Mouse (Mus musculus) liver, embryonic 11.5 days (tissue): ENCODE results near the gene Use1. TPM values are rescaled to one million over a fixed set of nuclear protein-coding genes. Genes with fewer than 3 reads are reported as not detected.
"Not testable (repeated sequence)": the region's sequence is repeated elsewhere in the genome, so short reads cannot be mapped to it uniquely, and the experiment has no call there.

Experiments
- ATAC-seq: fragments of 200-750 bp; cut with Nextera tagmentation; replicated peaks from 2 replicates; pipeline ENCODE4 v1.8.0; 2017; ENCODE audit warnings: moderate number of reproducible peaks, mild to moderate bottlenecking, moderate TSS enrichment, moderate library complexity; ENCODE audit not compliant: low FRiP score
- DNase-seq: peaks from one replicate; pipeline ENCODE4 v3.0.0-alpha.2; 2017; ENCODE audit warnings: low spot score
- H3K27ac ChIP-seq: fragments of 300-500 bp; sonication (generic); 2 replicates; pipeline ENCODE4 v1.5.1; 2014; ENCODE audit warnings: mild to moderate bottlenecking, low read depth, low read length, control low read depth
- H3K27me3 ChIP-seq: fragments of 300-500 bp; sonication (generic); replicated peaks from 2 replicates; pipeline ENCODE4 v1.6.1; 2014; ENCODE audit warnings: low read length, mixed read lengths; ENCODE audit not compliant: control insufficient read depth, insufficient read depth
- H3K36me3 ChIP-seq: fragments of 300-500 bp; sonication (generic); 2 replicates; pipeline ENCODE4 v1.6.1; 2014; ENCODE audit warnings: mild to moderate bottlenecking, low read length, moderate library complexity, mixed read lengths; ENCODE audit not compliant: control insufficient read depth, insufficient read depth
- H3K4me1 ChIP-seq: fragments of 300-500 bp; sonication (generic); replicated peaks from 2 replicates; pipeline ENCODE4 v1.6.1; 2014; ENCODE audit warnings: low read length, mixed read lengths; ENCODE audit not compliant: control insufficient read depth, insufficient read depth
- H3K4me2 ChIP-seq: fragments of 300-500 bp; sonication (generic); 2 replicates; pipeline ENCODE4 v1.6.1; 2014; ENCODE audit warnings: mild to moderate bottlenecking, control low read depth, moderate library complexity
- H3K4me3 ChIP-seq: fragments of 300-500 bp; sonication (generic); 2 replicates; pipeline ENCODE4 v1.5.1; 2014; ENCODE audit warnings: low read depth, low read length, control low read depth
- H3K9ac ChIP-seq: fragments of 300-500 bp; sonication (generic); 2 replicates; pipeline ENCODE4 v1.6.1; 2014; ENCODE audit warnings: low read depth, low read length, control low read depth
- H3K9me3 ChIP-seq: fragments of 300-500 bp; sonication (generic); 2 replicates; pipeline ENCODE4 v1.6.1; 2016; ENCODE audit warnings: low read length, inconsistent platforms, mixed read lengths; ENCODE audit not compliant: control insufficient read depth
- WGBS: fragments of 180-500 bp; shearing (Covaris S2); extraction: QIAGEN DNeasy Blood & Tissue Kit; methylation state at CpG from one replicate; pipeline ENCODE4 v1.1.7; 2014; 5-methylcytosine and 5-hydroxymethylcytosine counted together
- polyA plus RNA-seq: library from polyadenylated mRNA; unstranded; fragments of >200 nt; fragmentation: Nextera tagmentation; extraction: Ambion mirVana; gene quantifications from 2 replicates; pipeline ENCODE4 v1.2.1, GENCODE M21; 2014

Use1 gene
- 86.9 and 97.8 TPM in 2 replicates for polyA plus RNA-seq

DNA sequence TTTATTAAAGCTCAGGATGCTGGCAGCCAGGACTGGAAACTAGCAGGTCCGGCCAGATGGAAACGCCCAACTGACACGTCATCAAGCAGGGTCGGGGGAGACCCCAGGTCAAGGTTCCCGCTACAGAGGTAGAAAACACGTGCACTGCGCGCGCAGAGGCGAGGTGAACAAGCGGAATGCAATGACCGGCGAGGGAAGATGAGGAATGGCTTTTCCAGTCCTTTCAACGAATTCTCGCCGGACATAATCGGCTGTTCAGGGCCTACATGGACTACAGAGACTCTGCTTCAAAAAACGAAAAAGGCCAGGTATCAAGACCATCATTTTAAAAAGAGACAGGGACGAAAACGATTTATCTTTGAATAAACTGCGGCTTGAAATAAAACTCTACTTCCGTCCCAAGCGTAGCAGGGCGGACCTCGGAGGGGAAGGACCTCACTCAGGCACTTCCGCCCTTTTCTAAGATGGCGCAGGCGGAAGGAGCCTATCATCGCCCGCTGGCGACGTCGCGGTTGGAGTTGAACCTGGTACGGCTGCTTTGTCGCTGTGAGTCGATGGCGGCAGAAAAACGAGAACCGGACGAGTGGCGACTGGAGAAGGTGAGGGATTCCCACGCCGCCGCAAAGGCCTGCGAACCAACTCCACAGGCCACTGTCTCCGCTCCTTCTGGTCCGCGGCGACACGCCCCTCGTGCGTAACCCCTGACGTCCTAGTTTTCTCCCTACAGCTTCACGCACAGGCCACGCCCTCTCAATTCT lies at the start of gene Use1:
Use1 (plus strand) TSS at position 78 of the 758 bp plus-strand sequence.
- ATAC-seq (peak; percentile 79), DNase-seq (peak; percentile 95)
- H3K36me3 ChIP-seq, result peaks cover 3% of the 10 kb centered on the region; the same call in 1 of the 2 replicates
- no peaks in the 10 kb centered on the region for H3K9me3 ChIP-seq
- peak within 1 kb of the TSS; percentile 92 for H3K4me2 ChIP-seq
- H3K4me3 ChIP-seq, result peak within 1 kb of the TSS; percentile 59
- H3K27ac ChIP-seq, result peak within 1 kb of the TSS; percentile 81
- WGBS, result under 1% methylated on average over 56 of the region's 56 CpGs
- peak within 1 kb of the TSS; percentile 58 for H3K9ac ChIP-seq
- H3K27me3 ChIP-seq, result no peaks in the 10 kb centered on the region
- H3K4me1 ChIP-seq, result peaks cover 18% of the 10 kb centered on the region

DNA sequence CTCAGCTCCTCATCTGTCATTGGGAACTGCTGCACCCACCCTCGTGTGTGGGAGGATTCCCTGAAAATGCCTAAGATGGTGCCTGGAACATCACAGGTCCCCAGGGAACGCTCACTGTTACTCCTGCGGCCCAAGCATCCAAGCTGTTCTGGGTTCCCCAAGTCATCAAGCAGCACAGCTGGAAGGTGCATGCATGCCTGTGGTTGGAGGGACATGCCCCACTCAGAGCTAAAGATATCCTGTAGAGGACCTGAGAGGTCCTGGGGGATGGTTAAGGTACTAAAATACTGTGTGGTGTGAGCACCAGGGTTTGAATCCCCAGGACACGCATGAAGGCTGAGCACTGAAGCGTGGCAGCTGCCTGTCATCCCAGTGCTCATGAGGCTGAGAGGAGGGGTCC lies 48.0 kb upstream of the Use1 start:
- not testable (repeated sequence) for H3K9me3 ChIP-seq, DNase-seq, H3K36me3 ChIP-seq, H3K4me2 ChIP-seq, H3K27me3 ChIP-seq, H3K9ac ChIP-seq, H3K27ac ChIP-seq, ATAC-seq, H3K4me3 ChIP-seq
- WGBS, result 89% methylated on average over 5 of the region's 5 CpGs
- H3K4me1 ChIP-seq, result peaks cover 11% of the 10 kb centered on the region; the same call in 1 of the 2 replicates

DNA sequence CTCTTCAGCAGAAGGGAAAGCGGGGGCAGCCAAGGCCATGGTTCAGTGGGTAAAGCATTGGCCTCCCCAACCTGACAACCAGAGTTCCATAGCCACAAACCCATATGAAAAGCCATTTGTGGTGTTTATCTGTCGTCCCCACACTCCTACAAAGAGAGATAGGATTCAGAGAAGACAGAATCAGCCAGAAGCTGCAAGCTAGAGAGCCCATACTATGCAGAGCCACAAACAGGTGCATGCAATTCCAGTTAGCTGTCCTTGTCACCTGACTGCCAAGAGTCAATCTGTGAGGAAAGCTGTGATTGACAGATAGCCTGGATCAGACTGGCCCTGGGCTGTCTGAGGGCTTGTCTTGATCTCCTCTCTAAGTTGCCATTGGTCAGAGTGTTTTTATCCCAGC lies 46.9 kb upstream of the Use1 start:
- not testable (repeated sequence) for H3K27me3 ChIP-seq

DNA sequence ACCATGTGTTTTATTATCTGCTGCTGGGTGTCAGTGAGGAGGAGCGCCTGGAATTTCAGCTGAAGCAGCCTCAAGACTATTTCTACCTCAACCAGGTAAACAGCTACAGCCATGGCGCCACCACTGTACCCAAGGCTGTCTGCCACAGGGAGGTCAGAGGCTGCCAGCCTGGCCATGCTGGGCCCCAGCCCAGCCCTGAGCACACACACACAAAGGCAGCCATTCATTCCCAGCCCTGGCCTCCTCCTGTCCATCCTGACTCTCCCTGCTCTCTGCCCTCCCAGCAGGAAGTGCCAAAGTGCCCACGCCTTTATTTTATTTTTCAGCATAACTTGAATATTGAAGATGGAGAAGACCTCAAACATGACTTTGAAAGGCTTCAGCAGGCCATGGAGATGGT lies 43.7 kb upstream of the Use1 start:
- DNase-seq (no peak), ATAC-seq (no peak)
- H3K9me3 ChIP-seq, result no peaks in the 10 kb centered on the region
- no peak overlapping the region for H3K4me2 ChIP-seq
- no peak overlapping the region for H3K27ac ChIP-seq
- H3K4me3 ChIP-seq, result no peak overlapping the region
- H3K9ac ChIP-seq, result no peak overlapping the region
- no peaks in the 10 kb centered on the region for H3K4me1 ChIP-seq
- 90% methylated on average over 3 of the region's 3 CpGs for WGBS
- H3K36me3 ChIP-seq, result peaks cover 15% of the 10 kb centered on the region
- H3K27me3 ChIP-seq, result no peaks in the 10 kb centered on the region

More for the DNA sequence above, 46.9 kb upstream of the Use1 start:
- H3K9ac ChIP-seq, H3K4me3 ChIP-seq, H3K9me3 ChIP-seq, H3K4me1 ChIP-seq, H3K4me2 ChIP-seq, DNase-seq, H3K27ac ChIP-seq: not testable (repeated sequence)
- ATAC-seq, result peak; percentile 52; the same call in 1 of the 2 replicates
- H3K36me3 ChIP-seq, result peaks cover 12% of the 10 kb centered on the region
- 66% methylated on average over 2 of the region's 2 CpGs for WGBS

DNA sequence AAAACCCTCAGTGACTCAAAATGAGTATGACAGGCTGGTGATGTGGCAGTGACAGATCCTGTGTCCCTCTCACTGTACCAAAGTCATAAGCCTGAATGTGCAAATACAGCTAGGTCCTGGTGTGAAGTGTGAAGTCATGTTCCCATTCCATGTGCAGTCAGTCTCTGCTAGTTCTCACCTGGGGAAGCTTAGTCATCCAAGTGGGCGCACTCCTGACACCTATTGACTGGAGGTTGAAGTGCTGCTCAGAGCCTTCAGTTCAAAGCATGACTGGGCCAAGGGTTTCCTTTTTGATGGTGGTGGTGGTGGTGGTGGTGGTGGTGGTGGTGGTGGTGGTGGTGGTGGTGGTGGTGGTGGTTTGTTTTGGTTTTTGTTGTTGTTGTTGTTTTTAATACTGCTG lies 41.8 kb upstream of the Use1 start:
- peaks cover 22% of the 10 kb centered on the region for H3K36me3 ChIP-seq

GRCm38 (mm10) chr8:71337834-71338233 lies 28.8 kb upstream of the Use1 start:
- H3K9ac ChIP-seq, H3K9me3 ChIP-seq, ATAC-seq, H3K4me2 ChIP-seq, H3K4me3 ChIP-seq, H3K27me3 ChIP-seq, DNase-seq, H3K4me1 ChIP-seq, H3K27ac ChIP-seq: not testable (repeated sequence)
- 97% methylated on average over 5 of the region's 6 CpGs for WGBS
- peaks cover 10% of the 10 kb centered on the region; the same call in 1 of the 2 replicates for H3K36me3 ChIP-seq

More for the DNA sequence above, 41.8 kb upstream of the Use1 start:
- no peak overlapping the region for H3K4me2 ChIP-seq
- no peak overlapping the region for H3K9ac ChIP-seq
- WGBS, result 94% methylated on average over 1 of the region's 1 CpGs
- ATAC-seq, result no peak
- no peaks in the 10 kb centered on the region for H3K4me1 ChIP-seq
- H3K4me3 ChIP-seq, result no peak overlapping the region
- DNase-seq, result no peak
- no peak overlapping the region for H3K27ac ChIP-seq
- no peaks in the 10 kb centered on the region for H3K9me3 ChIP-seq
- no peaks in the 10 kb centered on the region for H3K27me3 ChIP-seq

GRCm38 (mm10) chr8:71340625-71341024 lies 26.0 kb upstream of the Use1 start:
- H3K27ac ChIP-seq, result no peak overlapping the region
- H3K36me3 ChIP-seq, result peaks cover 12% of the 10 kb centered on the region; the same call in 1 of the 2 replicates
- WGBS, result 76% methylated on average over 5 of the region's 5 CpGs
- H3K4me3 ChIP-seq, result no peak overlapping the region
- ATAC-seq, result no peak
- H3K9ac ChIP-seq, result no peak overlapping the region
- no peaks in the 10 kb centered on the region for H3K27me3 ChIP-seq
- no peaks in the 10 kb centered on the region for H3K9me3 ChIP-seq
- H3K4me1 ChIP-seq, result no peaks in the 10 kb centered on the region
- DNase-seq, result no peak
- H3K4me2 ChIP-seq, result no peak overlapping the region

DNA sequence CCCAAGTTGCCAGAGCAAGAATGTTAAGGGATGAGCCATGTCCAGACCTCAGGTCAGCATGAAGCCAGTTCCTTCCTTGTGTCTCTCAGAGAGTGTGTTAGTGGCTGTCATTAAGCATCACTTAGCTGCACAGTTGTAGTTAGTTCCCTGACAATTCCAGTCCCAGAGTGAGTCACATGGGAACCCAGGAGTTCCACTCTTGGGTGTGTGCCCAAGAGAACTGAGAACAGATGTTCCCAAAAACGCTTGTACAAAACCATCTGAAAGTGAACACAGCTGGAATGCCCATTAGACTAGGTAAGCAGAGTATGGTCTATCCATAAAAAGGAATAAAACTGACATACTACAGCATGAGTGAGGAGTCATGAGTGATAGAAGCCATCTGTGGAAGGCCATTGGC lies 20.1 kb upstream of the Use1 start:
- Histone ChIP-seq H3K27ac (no peak overlapping the region), H3K9ac (no peak overlapping the region), H3K4me3 (no peak overlapping the region), H3K27me3 (no peaks in the 10 kb centered on the region), H3K4me2 (no peak overlapping the region), H3K36me3 (peaks cover 34% of the 10 kb centered on the region), H3K4me1 (no peaks in the 10 kb centered on the region), H3K9me3 (no peaks in the 10 kb centered on the region)
- 67% methylated on average over 1 of the region's 1 CpGs for WGBS
- DNase-seq, result no peak
- no peak for ATAC-seq

GRCm38 (mm10) chr8:71351117-71351516 lies 15.5 kb upstream of the Use1 start:
- Histone ChIP-seq H3K4me2 (no peak overlapping the region), H3K4me1 (no peaks in the 10 kb centered on the region), H3K27ac (no peak overlapping the region), H3K9me3 (no peaks in the 10 kb centered on the region), H3K9ac (no peak overlapping the region), H3K36me3 (peaks cover 37% of the 10 kb centered on the region), H3K4me3 (no peak overlapping the region), H3K27me3 (no peaks in the 10 kb centered on the region)
- ATAC-seq (no peak), DNase-seq (no peak)
- 68% methylated on average over 3 of the region's 3 CpGs for WGBS
